Comparison of ENCODE assay signal across 29 mouse cellular contexts in genomic region chr6:22233517-22233916, GRCm38 (mm10). TPM values are rescaled to one million over a fixed set of nuclear protein-coding genes. Genes with fewer than 3 reads are reported as not detected.
DNase-seq lines count a peak whose midpoint lies in the region; ATAC-seq and TF ChIP-seq lines count a peak whose summit lies in the region.
"Had no signal": no experiment of that assay in that cellular context is flagged by ENCODE, and none has a peak within 500 bp of the region (broad histone marks: within the 10 kb centered on the region; RNA-seq: fewer than 3 reads in every experiment).

No protein-coding gene starts in this region.

- H3K9me3 ChIP-seq in forebrain, embryonic 14.5 days (replicated peaks; ENCODE audit: control insufficient read depth, low read length) = no peaks in the 10 kb centered on the region
- H3K9me3 ChIP-seq in forebrain, embryonic 13.5 days (replicated peaks) = no peaks in the 10 kb centered on the region
- H3K9me3 ChIP-seq in embryonic facial prominence, embryonic 11.5 days (replicated peaks; ENCODE audit: control insufficient read depth, low read length) = no peaks in the 10 kb centered on the region
- no peaks in the 10 kb centered on the region for H3K9me3 ChIP-seq in lung, postnatal 0 days (ENCODE audit: low read length)
- H3K9me3 ChIP-seq: embryonic facial prominence, embryonic 15.5 days; forebrain, embryonic 10.5 days; G1E; heart, embryonic 12.5 days; hindbrain, embryonic 12.5 days had no signal

- no peak overlapping the region for H3K9ac ChIP-seq in forebrain, embryonic 14.5 days (ENCODE audit: low read length)
- H3K9ac ChIP-seq in forebrain, embryonic 13.5 days = no peak overlapping the region
- no peak overlapping the region for H3K9ac ChIP-seq in embryonic facial prominence, embryonic 11.5 days (replicated peaks; ENCODE audit: low read length)
- H3K9ac ChIP-seq in lung, postnatal 0 days (replicated peaks; ENCODE audit: low read depth) = no peak overlapping the region
- H3K9ac ChIP-seq: embryonic facial prominence, embryonic 15.5 days; heart, embryonic 12.5 days; hindbrain, embryonic 12.5 days had no signal

- no peak for TF ChIP-seq CTCF in lung, postnatal 0 days (IDR thresholded peaks at IDR 0.05)

- WGBS in forebrain, embryonic 14.5 days = 54% methylated on average over 6 of the region's 6 CpGs
- 59% methylated on average over 6 of the region's 6 CpGs for WGBS in forebrain, embryonic 13.5 days
- 41% methylated on average over 6 of the region's 6 CpGs for WGBS in embryonic facial prominence, embryonic 11.5 days
- WGBS in lung, postnatal 0 days = 67% methylated on average over 6 of the region's 6 CpGs

- H3K27ac ChIP-seq in forebrain, embryonic 14.5 days (ENCODE audit: low read depth, low read length) = no peak overlapping the region
- no peak overlapping the region for H3K27ac ChIP-seq in forebrain, embryonic 13.5 days
- no peak overlapping the region for H3K27ac ChIP-seq in embryonic facial prominence, embryonic 11.5 days (replicated peaks; ENCODE audit: low read depth, low read length)
- H3K27ac ChIP-seq in lung, postnatal 0 days (ENCODE audit: low read length) = no peak overlapping the region
- H3K27ac ChIP-seq: embryonic facial prominence, embryonic 15.5 days; forebrain, embryonic 10.5 days; heart, adult 2 months; hindbrain, embryonic 12.5 days had no signal

- H3K4me2 ChIP-seq in forebrain, embryonic 14.5 days (ENCODE audit: low read length) = no peak overlapping the region
- no peak overlapping the region for H3K4me2 ChIP-seq in forebrain, embryonic 13.5 days
- no peak overlapping the region for H3K4me2 ChIP-seq in embryonic facial prominence, embryonic 11.5 days (ENCODE audit: low read depth, low read length)
- H3K4me2 ChIP-seq in lung, postnatal 0 days (replicated peaks; ENCODE audit: low read depth, low read length) = no peak overlapping the region
- H3K4me2 ChIP-seq: embryonic facial prominence, embryonic 15.5 days; heart, embryonic 12.5 days; hindbrain, embryonic 12.5 days had no signal

- no peak overlapping the region for H3K4me3 ChIP-seq in forebrain, embryonic 14.5 days (ENCODE audit: low read depth, low read length)
- H3K4me3 ChIP-seq in forebrain, embryonic 13.5 days = no peak overlapping the region
- no peak overlapping the region for H3K4me3 ChIP-seq in embryonic facial prominence, embryonic 11.5 days (ENCODE audit: low read depth, low read length)
- H3K4me3 ChIP-seq in lung, postnatal 0 days (ENCODE audit: low read depth, low read length) = no peak overlapping the region
- H3K4me3 ChIP-seq: embryonic facial prominence, embryonic 15.5 days; erythroblast, embryonic 14.5 days; forebrain, embryonic 10.5 days; heart, adult 2 months; heart, embryonic 12.5 days; hindbrain, embryonic 12.5 days had no signal

- H3K36me3 ChIP-seq in forebrain, embryonic 14.5 days (ENCODE audit: control insufficient read depth, insufficient read depth, low read length) = no peaks in the 10 kb centered on the region
- no peaks in the 10 kb centered on the region for H3K36me3 ChIP-seq in forebrain, embryonic 13.5 days (ENCODE audit: poor library complexity, severe bottlenecking)
- no peaks in the 10 kb centered on the region for H3K36me3 ChIP-seq in embryonic facial prominence, embryonic 11.5 days (replicated peaks; ENCODE audit: control insufficient read depth, insufficient read depth, low read depth, low read length)
- H3K36me3 ChIP-seq in lung, postnatal 0 days (ENCODE audit: insufficient read depth, low read length) = no peaks in the 10 kb centered on the region
- H3K36me3 ChIP-seq: embryonic facial prominence, embryonic 15.5 days; forebrain, embryonic 10.5 days; G1E; heart, embryonic 12.5 days; hindbrain, embryonic 12.5 days had no signal

- ATAC-seq in forebrain, embryonic 14.5 days = no peak
- no peak for ATAC-seq in forebrain, embryonic 13.5 days
- ATAC-seq in embryonic facial prominence, embryonic 11.5 days (replicated peaks; ENCODE audit: insufficient number of reproducible peaks, low FRiP score, low TSS enrichment, low read depth) = no peak
- no peak for ATAC-seq in lung, postnatal 0 days
- ATAC-seq: activated CD4-positive, CD25-positive, alpha-beta regulatory T cell, adult 4 months; CD4-positive, CD25-positive, alpha-beta regulatory T cell, adult 4 months; forebrain, embryonic 16.5 days; hindbrain, embryonic 16.5 days; inflammation-experienced regulatory T-cells, adult 6 months; intestine, postnatal 0 days; Patski had no signal

- DNase-seq in forebrain, embryonic 14.5 days (ENCODE audit: low spot score) = peak; percentile 4
- peak; percentile 14 for DNase-seq in retina, postnatal 1 day
- no peak for DNase-seq in retina, embryonic 14.5 days (ENCODE audit: low spot score)
- DNase-seq in embryonic facial prominence, embryonic 11.5 days (ENCODE audit: low spot score) = peak; percentile 28
- DNase-seq in right cerebral cortex, adult 2 months (ENCODE audit: low spot score in 2 of 2) = no peak
- no peak for DNase-seq in left cerebral cortex, postnatal 25 days (ENCODE audit: low spot score in 2 of 2)
- DNase-seq in lung, postnatal 0 days (ENCODE audit: low spot score) = no peak
- DNase-seq: adrenal gland, postnatal 14 days; B cell, adult 2 months; cerebellum, adult 11-12 months; cerebellum, adult 9-10 months; cerebellum, postnatal 36 days; heart, adult 2 months; heart, postnatal 4 days had no signal

- no peaks in the 10 kb centered on the region for H3K4me1 ChIP-seq in forebrain, embryonic 14.5 days (ENCODE audit: control insufficient read depth, insufficient read depth, low read length)
- no peaks in the 10 kb centered on the region for H3K4me1 ChIP-seq in forebrain, embryonic 13.5 days
- no peaks in the 10 kb centered on the region for H3K4me1 ChIP-seq in embryonic facial prominence, embryonic 11.5 days (ENCODE audit: control insufficient read depth, insufficient read depth, low read length)
- H3K4me1 ChIP-seq in lung, postnatal 0 days (ENCODE audit: insufficient read depth, low read depth, low read length) = no peaks in the 10 kb centered on the region
- H3K4me1 ChIP-seq: embryonic facial prominence, embryonic 15.5 days; forebrain, embryonic 10.5 days; hindbrain, embryonic 12.5 days had no signal

- intact Hi-C loops in left cerebral cortex, postnatal 25 days (cut with DNase I) = no loop called here

- no peaks in the 10 kb centered on the region for H3K27me3 ChIP-seq in forebrain, embryonic 14.5 days (replicated peaks; ENCODE audit: control insufficient read depth, insufficient read depth, low read length)
- no peaks in the 10 kb centered on the region for H3K27me3 ChIP-seq in forebrain, embryonic 13.5 days
- H3K27me3 ChIP-seq in embryonic facial prominence, embryonic 11.5 days (ENCODE audit: control insufficient read depth, insufficient read depth, low read length) = no peaks in the 10 kb centered on the region
- no peaks in the 10 kb centered on the region for H3K27me3 ChIP-seq in lung, postnatal 0 days (replicated peaks; ENCODE audit: insufficient read depth, low read length)
- H3K27me3 ChIP-seq: embryonic facial prominence, embryonic 15.5 days; heart, embryonic 12.5 days; hindbrain, embryonic 12.5 days; Patski had no signal

- no peak for TF ChIP-seq EP300 in lung, postnatal 0 days (IDR thresholded peaks at IDR 0.05)

RNA-seq across cellular contexts. Expression of gene Wnt16, which starts 54.5 kb away (rescaled TPM):
- 0.19 TPM in 1 of 2 replicates, not detected in the other for polyA plus RNA-seq in forebrain, embryonic 14.5 days (2014; fragmentation: Nextera tagmentation; extraction: Ambion mirVana)
- not detected in 2 replicates for polyA plus RNA-seq in forebrain, embryonic 13.5 days (2015; fragmentation: Nextera tagmentation; extraction: Ambion mirVana)
- polyA plus RNA-seq in embryonic facial prominence, embryonic 11.5 days (2014; fragmentation: Nextera tagmentation; extraction: Ambion mirVana) = 0.36 and 0.46 TPM in 2 replicates
- 1 to 10 TPM in 1 of 2 experiments, under 1 TPM in 1; 0.92 to 1.2 TPM for total RNA-seq in left cerebral cortex, postnatal 25 days (2021)
- polyA plus RNA-seq in lung, postnatal 0 days (2015; fragmentation: Nextera tagmentation; extraction: Ambion mirVana) = 0.26 TPM in 1 of 2 replicates, not detected in the other
- total RNA-seq: adrenal gland, adult 18-20 months; G1E had no signal
- polyA plus RNA-seq: erythroblast, embryonic 14.5 days; G1E; Patski had no signal

Comparison
In these comparisons a context has a peak if more than half of its experiments do, and no peak if none do; other contexts are left out.
1. DNase-seq: peak in forebrain, embryonic 14.5 days (single experiment), retina, postnatal 1 day (single experiment) and embryonic facial prominence, embryonic 11.5 days (single experiment); none in retina, embryonic 14.5 days (single experiment), right cerebral cortex, adult 2 months (0 of 2), left cerebral cortex, postnatal 25 days (0 of 2) and lung, postnatal 0 days (single experiment).